Mouse (Mus musculus) urinary bladder, postnatal 36 days (tissue): Measurements from ENCODE around the gene Rad51d.
A peak's percentile ranks its signal among the peaks of the same experiment; 100 is the strongest.

Source experiments
- DNase-seq, 2 experiments: peaks; one replicate each; pipeline ENCODE4 v3.0.0; 2022; ENCODE audit warnings: low spot score in 2 of 2, mixed read lengths in 1 of 2

Gene Rad51d

GRCm38 (mm10) chr11:82891936-82892335, 1.5 kb upstream of the Rad51d start, which contains the start of gene Fndc8:
Fndc8 (plus strand) TSS chr11:82892124.
- DNase-seq: no peak

GRCm38 (mm10) chr11:82889524-82890341, 681 bp downstream of the Rad51d start:
- peak; percentile 6 to 9 for DNase-seq

GRCm38 (mm10) chr11:82888491-82888946, 1.9 kb downstream of the Rad51d start:
- peak in 1 of 2 experiments; percentile 32 for DNase-seq

- no peak for DNase-seq
These were observed 3.9 kb downstream of the Rad51d start for GRCm38 (mm10) chr11:82886559-82886958.

- no peak for DNase-seq
These were observed 7.2 kb downstream of the Rad51d start for GRCm38 (mm10) chr11:82883180-82883579.

GRCm38 (mm10) chr11:82877726-82878344, 12.6 kb downstream of the Rad51d start:
- DNase-seq: no peak

GRCm38 (mm10) chr11:82875631-82876030, 14.8 kb downstream of the Rad51d start:
- no peak for DNase-seq

GRCm38 (mm10) chr11:82874924-82875323, 15.5 kb downstream of the Rad51d start:
- DNase-seq: no peak

- DNase-seq: peak; percentile 88 to 92
These were observed 19.4 kb downstream of the Rad51d start, which contains the start of gene Rffl for GRCm38 (mm10) chr11:82871031-82871446. Rffl (minus strand) TSS chr11:82871210.

- DNase-seq: peak; percentile 47 to 58
These were observed 20.0 kb downstream of the Rad51d start for GRCm38 (mm10) chr11:82870173-82871030.

- no peak for DNase-seq
These were observed 20.8 kb downstream of the Rad51d start for GRCm38 (mm10) chr11:82869506-82870172.

- DNase-seq: no peak
These were observed 22.5 kb downstream of the Rad51d start for GRCm38 (mm10) chr11:82867956-82868355.

GRCm38 (mm10) chr11:82866850-82867564, 23.4 kb downstream of the Rad51d start:
- DNase-seq: no peak

- DNase-seq: no peak
These were observed 24.5 kb downstream of the Rad51d start for GRCm38 (mm10) chr11:82865957-82866356.

GRCm38 (mm10) chr11:82863488-82863931, 26.9 kb downstream of the Rad51d start:
- no peak for DNase-seq

GRCm38 (mm10) chr11:82863059-82863458, 27.4 kb downstream of the Rad51d start:
- no peak for DNase-seq

- no peak for DNase-seq
These were observed 27.8 kb downstream of the Rad51d start for GRCm38 (mm10) chr11:82862638-82863037.

- DNase-seq: peak in 1 of 2 experiments; percentile 28
These were observed 28.9 kb downstream of the Rad51d start for GRCm38 (mm10) chr11:82861558-82861957.

- no peak for DNase-seq
These were observed 29.7 kb downstream of the Rad51d start for GRCm38 (mm10) chr11:82860759-82861158.

GRCm38 (mm10) chr11:82857307-82857848, 33.0 kb downstream of the Rad51d start:
- no peak for DNase-seq
